Mouse (Mus musculus) G1E-ER4 (cell line): ENCODE results near the gene Sp4. TPM values are rescaled to one million over a fixed set of nuclear protein-coding genes. Genes with fewer than 3 reads are reported as not detected.

Experiments used
- GATA1 ChIP-seq: IDR thresholded peaks from one replicate; pipeline ENCODE4 v1.8.0; 2012; ENCODE audit warnings: low read length, inconsistent platforms
- polyA plus RNA-seq: library from polyadenylated mRNA; stranded (reverse); fragments of >175 nt; gene quantifications from 2 replicates; pipeline ENCODE4 v1.2.3, GENCODE M21; 2012

Gene Sp4
- polyA plus RNA-seq, 1 experiment: 31.1 TPM

DNA sequence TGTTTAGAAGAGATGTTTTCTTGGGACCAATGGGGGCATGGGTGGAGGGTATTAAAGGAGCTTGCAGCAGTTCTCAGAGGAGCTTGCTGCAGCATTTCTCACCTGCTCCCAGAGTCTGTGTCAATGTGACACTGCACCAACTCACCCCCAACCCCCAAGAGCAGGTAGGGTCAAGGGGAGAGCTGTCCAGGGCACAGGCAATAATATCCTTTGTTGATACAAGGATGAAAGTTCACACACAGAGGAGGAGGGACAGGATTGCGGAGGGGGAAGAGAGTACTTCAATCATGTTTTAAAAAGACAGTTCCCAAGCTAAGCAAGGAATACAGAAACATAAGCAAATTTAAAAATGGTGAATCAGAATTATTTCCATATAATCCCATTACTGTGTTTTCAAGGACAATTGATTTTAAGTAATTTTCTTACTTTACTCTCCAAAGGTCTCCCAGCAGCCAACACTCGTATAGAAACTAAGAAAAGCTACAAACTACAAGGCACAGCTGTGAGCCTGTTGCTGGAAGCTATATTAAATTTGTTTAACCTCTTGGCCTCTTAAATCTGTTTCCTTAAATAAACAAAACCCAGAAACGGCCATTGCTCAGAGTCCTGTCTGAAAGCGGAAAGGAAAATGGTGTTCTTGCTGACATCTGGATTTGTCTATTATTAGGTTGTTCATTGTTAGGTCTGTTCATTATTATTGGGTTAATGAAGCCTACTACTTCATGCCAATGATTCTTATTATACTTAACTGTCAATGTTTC, 114.9 kb downstream of the Sp4 start:
- no peak for TF ChIP-seq GATA1

Other genes with a start within 250 kb of the Sp4 start
- gene Dnah11, start 102.4 kb downstream of the Sp4 start, polyA plus RNA-seq: not detected in 2 replicates